Mouse (Mus musculus) monocyte, adult 5-6 weeks (primary cell): Measurements from ENCODE around the gene Akap13. TPM values are rescaled to one million over a fixed set of nuclear protein-coding genes. Genes with fewer than 3 reads are reported as not detected.

Experiments
- ATAC-seq: fragments of 153-309, 156-312 bp; replicated peaks from 2 replicates; pipeline ENCODE4 v1.8.0; 2017; ENCODE audit warnings: mild to moderate bottlenecking; ENCODE audit not compliant: low TSS enrichment, insufficient number of reproducible peaks, severe bottlenecking, poor library complexity, low FRiP score
- total RNA-seq: library from RNA; stranded (forward); fragments of 200-1000, 200-491, 200-594 nt; gene quantifications from 3 replicates; pipeline ENCODE4 v1.2.3, GENCODE M21; 2017

Gene Akap13
- total RNA-seq, 1 experiment from 2014 or later: 580 TPM

DNA sequence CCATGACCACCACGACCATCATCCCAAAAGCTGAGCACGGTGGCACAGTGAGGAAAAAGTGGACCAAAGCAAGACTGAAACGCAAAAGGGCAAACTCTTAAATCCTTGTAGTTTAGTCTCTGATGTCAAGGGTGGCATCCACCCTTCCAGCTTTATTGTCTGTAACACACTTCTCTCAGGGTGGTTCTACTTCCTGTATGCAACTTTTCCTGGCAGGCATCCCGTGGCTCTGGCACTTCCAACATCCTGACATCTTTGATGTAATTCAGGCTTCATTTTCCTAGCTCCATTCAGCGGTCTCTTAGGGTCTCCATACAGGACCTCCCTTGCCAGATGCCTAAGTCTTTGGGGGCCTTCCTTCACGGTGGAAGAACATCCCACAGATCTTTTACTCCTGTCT is 122.0 kb downstream of the Akap13 start:
- ATAC-seq: no peak

GRCm38 (mm10) chr7:75578647-75579046 is 123.3 kb downstream of the Akap13 start:
- ATAC-seq: no peak

DNA sequence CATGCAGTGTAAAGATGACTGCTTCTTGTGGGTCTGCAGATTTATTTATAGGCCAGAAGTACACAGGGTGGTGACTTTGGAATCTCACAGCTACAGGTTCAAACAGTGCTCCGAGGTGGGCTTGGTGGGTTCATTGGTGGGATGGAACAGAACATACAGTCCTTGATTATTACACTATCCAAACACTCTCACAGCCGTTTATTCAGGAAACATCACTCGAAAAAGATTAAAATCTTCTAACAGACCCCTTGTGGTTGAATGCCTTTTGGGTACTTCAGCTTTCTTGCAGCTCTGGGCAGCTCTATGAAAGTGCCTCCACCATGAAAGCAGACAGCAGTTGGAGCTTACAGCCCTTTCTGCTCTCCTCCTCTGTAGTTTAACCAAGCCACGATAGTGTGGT is 126.8 kb downstream of the Akap13 start:
- ATAC-seq: no peak

DNA sequence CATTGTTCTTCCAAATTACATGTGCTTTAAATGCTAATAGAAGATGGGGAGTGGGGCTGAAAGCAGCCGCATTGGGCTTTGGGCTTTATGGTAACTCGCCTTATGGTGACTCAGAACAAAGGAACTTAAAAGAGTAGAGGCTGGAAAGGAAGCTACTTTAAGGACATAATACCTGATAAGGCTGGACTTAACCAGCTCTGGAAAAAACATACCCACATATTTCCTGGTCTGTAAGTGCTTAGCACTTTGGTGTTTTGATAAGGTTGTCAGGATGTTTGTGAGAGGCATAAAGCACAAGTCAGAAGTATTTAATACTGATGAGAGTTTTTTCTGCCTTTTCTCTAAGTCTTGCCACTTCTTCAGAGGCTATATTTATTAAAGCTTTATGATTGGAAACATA is 128.8 kb downstream of the Akap13 start:
- no peak for ATAC-seq

DNA sequence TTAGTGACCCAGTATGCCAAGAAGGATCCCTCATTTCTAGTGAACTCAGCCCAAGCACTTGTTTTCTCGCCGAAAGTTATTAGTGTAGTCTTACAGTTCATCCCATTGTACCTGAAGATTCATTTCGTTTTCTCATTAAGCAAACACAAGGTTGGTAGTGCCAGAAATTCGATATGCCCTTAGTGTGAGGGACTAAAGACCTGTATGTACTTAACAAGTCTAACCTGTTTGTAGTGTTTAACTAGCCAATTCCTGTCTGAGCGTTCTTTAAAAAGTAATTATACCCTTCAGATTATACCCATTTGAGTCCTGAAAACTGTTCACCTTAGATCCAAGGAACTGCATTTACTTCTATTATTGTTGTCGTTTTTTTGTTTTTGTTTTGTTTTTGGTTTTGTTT is 130.1 kb downstream of the Akap13 start:
- no peak for ATAC-seq

GRCm38 (mm10) chr7:75586113-75586512 is 130.8 kb downstream of the Akap13 start:
- peak; percentile 60 for ATAC-seq

GRCm38 (mm10) chr7:75587727-75588126 is 132.4 kb downstream of the Akap13 start:
- ATAC-seq: peak; percentile 38; the same call in 1 of the 2 replicates

- ATAC-seq: peak; percentile 74
These were observed 134.1 kb downstream of the Akap13 start for GRCm38 (mm10) chr7:75589304-75589973.

DNA sequence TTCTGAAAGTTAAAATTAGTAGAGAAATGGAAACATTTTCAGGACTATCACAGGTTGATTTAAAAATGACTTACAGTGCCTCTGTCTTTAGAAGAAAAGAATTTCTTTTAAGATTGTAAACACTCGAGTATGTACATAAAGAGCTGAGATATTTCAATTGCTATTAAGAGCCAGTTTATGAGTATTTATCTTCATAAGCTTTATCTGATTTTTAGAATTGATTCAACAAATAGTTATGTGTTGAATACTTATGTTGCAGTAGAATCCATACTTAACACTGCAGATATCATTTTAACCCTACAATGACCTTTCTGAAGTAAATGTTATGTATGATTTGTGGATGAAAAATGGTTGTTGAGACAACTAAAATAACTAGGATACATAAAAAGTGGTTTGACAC is 136.6 kb downstream of the Akap13 start:
- ATAC-seq: no peak

- no peak for ATAC-seq
These were observed 139.5 kb downstream of the Akap13 start for GRCm38 (mm10) chr7:75594801-75595200.

GRCm38 (mm10) chr7:75595268-75595667 is 139.9 kb downstream of the Akap13 start:
- no peak for ATAC-seq

DNA sequence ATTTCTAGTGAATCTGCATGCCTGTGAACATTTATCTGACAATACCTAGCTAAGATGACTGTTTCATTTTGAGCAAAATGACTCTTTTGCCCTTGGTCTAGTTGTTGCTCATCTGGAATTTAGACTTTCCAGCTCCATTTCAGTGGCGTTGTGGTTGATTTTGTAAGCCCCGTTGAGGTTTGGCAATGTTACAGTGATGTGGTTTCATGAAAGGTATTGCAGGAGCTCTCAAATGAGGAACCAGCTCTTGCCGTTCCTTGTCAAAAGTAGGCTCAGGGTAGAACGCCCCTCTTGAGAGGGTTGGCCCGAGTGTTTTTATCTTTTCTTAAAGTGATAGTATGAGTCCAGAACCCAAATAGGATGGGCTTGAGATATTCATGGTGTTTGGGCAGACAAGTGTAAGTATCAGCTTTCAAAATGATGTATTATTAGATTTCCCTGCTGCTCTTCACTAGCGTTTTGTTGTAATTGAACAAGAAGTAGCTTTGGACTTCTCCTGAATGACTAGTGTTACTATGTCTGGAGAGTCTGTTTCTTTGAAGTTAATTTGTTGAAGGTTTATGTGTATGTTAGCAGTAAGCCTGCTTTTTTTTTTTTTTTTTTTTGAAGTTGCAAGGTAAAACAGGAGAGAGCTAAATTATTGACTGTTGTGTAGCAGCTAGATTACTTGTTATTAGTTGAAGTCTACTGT is 140.9 kb downstream of the Akap13 start:
- ATAC-seq: peak; percentile 100

GRCm38 (mm10) chr7:75597840-75598239 is 142.5 kb downstream of the Akap13 start:
- no peak for ATAC-seq

GRCm38 (mm10) chr7:75600360-75601075 is 145.2 kb downstream of the Akap13 start:
- no peak for ATAC-seq

- no peak for ATAC-seq
These were observed 151.9 kb downstream of the Akap13 start for GRCm38 (mm10) chr7:75607248-75607647.

DNA sequence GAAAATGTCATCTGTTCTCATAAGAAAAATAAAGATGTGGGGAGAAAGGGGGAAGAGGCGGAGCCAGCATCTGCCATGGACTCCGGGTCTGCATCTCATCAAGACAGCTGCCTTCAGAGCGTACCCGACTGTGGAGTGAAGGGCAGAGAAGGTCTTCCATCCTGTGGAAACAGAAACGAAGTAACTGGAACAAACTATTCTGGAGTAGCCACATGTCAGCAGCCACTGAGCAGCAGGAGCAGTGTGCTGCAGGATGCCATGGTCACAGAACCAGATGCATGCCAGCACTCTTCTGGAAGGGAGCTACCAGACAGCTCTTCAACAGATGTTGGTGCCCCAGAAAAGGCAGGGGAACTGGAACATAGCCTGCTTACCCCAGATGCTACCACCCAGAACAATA is 153.4 kb downstream of the Akap13 start:
- ATAC-seq: no peak

DNA sequence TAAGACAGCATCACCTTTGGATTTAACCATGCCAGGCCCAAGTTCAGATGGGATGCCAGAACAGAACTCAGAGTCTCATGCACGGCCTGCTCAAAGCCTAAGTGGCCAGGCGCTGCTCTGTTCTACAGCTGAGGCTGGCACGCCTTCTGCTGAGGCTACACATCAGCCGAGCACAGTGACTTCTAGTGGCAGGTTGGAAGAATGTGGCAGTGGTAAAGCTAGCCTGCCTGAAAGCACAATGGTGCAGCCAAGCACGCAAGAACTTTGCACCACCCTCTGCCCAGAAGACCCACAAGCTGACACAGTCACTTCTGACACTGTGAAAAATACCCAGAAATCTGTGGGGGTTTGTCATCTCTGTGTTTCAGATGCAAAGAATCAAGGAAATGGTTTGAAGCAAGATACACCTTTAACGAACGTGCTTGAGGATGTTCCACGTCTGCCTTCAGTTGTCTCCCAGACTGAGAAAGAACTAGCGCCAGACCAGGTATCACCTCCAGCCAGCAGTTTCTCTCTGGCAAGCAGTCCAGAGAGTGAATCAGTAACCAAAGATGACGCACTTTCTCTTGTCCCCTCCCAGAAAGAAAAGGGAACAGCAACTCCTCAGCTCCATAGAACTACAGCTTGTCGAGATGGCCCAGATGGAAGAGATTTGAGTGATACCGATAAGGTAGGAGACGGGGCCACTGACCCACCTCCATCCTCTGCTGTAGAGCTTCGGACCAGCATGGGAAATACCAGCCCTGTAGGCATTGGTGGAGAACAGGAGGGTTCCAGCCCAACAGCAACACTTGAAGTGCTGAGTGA is 154.3 kb downstream of the Akap13 start:
- peak; percentile 69 for ATAC-seq

DNA sequence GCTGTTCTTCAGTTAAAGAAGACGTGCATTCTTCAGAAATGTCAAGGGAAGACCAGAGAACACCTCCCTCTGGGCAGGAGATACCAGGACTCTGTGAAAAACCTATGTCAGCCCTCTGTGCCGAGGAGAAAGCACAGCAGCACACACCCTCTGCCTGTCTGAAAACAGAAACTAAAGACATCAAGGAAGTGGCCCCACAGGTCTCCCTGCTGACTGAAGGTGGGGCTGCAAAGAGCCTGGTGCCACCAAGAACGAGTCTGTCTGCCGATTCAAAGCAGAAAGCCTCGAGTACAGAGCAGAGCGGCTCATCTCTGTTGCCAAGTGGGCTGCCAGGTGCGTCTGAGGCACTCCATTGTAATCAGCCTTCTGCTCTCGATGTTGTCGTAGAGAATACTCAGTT is 155.1 kb downstream of the Akap13 start:
- peak; percentile 59 for ATAC-seq
